Mouse (Mus musculus): ENCODE data around the gene Abtb2.

The Abtb2 gene

GRCm38 (mm10) chr2:103692810-103693209, 126.7 kb downstream of the Abtb2 start:
- DNase-seq, result no peak

GRCm38 (mm10) chr2:103694777-103695563, 128.9 kb downstream of the Abtb2 start:
- DNase-seq, result no peak

- peak; percentile 58 for DNase-seq
Observed at GRCm38 (mm10) chr2:103696177-103696576, 130.1 kb downstream of the Abtb2 start.

- DNase-seq, result no peak
Observed at GRCm38 (mm10) chr2:103700514-103700913, 134.4 kb downstream of the Abtb2 start.

- DNase-seq, result no peak
Observed at GRCm38 (mm10) chr2:103703336-103703735, 137.2 kb downstream of the Abtb2 start.

DNA sequence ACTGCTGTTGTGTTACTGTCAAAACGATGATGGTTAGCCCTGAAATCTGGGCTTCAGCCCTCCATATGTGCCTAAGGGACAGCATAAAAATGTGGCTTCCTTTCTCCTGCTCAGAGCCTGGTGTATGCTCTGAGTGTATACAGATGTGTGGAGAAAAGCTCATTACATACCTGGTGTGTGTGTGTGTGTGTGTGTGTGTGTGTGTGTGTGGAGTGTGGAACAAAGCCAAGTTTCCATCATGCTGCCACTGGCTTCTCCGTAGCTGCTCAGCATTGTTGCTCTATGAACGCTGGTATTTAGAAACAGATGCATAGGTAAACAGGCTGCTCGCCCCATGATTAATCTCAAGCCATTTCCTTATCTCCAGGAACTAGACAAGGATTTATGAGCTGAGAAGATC, 137.8 kb downstream of the Abtb2 start:
- DNase-seq, result no peak

DNA sequence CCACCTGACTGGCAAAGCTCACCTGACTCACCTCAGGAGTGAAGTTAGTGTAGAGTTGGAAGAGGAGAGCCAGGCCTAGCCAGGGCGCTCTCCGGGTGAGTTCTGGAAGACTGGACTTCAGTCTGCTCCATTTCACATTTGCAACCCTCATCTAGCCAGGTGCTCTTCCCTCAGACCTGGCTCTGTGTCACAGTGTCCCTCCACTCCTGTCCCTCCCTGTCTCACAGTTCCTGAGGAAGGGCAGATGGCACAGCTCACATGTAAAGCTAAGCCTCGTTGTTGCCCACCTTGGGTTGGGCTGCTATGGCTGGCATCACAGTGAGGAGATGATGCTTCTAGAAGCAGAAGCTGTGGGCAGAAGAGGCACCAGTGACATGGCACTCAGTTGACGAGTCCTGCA, 139.7 kb downstream of the Abtb2 start:
- DNase-seq, result no peak

DNA sequence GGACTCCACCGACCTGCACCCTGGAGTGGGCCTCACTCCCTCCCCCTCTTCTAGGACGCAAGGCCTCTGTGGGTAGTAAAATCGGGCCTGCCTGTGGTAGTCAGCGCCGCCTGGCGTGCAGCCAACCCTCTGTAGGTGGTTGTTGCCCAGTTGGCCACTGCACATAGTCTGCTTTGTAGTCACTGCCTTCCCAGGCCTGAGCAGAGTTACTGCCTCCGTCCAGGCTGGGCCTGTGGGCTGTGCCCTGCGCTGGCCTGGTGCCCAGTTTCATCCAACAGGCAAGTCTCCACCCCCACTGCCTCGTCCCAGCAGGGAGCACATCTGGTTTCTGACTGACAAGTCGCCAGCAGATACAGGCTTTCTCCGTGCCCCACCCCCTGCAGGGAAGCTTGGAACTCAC, 140.1 kb downstream of the Abtb2 start:
- DNase-seq, result peak; percentile 89

GRCm38 (mm10) chr2:103707056-103707776, 141.1 kb downstream of the Abtb2 start:
- DNase-seq, result no peak

DNA sequence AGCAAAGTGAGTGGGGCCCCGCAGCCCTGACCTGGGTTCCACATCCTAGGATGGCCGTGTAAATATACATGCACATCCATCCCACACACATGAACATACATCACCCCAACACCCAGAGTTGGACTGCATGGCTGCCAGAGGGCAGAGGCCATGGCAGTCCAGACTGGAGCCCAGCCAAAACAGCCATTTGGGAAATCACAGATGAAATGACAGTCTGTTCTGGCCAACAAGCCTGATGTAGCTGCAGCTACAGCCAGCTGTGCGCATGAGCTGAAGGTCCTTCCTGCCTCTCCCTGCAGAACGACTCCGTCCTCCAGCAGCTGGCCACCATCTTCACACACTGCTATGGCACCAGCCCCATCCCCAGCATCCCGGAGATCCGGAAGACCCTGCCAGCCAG, 144.7 kb downstream of the Abtb2 start:
- DNase-seq, result peak; percentile 14

DNA sequence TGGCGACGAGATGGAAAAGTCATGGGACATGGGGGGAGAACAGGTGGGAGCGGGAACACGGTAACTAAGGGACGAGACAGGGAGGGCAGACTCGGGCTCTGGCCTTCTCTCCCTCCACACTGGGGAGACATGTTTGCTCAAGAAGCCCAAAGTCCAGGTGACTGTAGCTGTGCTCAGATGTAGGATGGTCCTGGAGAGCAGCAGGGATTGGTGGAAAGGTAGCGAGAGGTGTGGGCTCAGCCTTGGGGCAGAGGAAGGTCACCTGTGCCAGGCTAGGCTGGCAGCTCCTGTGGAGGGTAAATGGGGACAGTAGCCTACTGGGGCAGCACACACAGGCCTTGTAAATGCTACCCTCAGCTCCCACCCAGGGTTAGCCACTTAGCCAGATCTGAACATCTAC, 147.7 kb downstream of the Abtb2 start:
- DNase-seq, result peak; percentile 41

DNA sequence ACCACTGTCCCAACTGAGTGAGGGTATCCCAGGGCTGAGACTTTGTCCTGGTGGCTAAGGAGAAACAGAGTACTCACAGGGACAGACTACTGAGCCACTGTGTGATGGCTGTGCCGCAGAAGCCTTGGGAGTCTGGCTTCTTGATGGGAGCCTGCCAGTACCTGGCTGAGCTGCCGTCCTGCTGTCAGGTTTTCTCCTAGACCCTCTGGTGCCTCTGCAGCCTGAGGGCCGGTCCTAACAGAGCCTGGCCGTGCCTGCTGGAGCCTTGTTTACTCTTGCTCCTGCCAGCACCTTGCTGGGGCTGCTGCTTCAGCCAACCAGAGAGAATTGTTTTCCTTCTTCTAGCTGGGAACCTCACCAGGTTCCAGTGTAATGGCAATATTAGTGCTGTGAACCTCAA, 148.3 kb downstream of the Abtb2 start:
- no peak for DNase-seq

DNA sequence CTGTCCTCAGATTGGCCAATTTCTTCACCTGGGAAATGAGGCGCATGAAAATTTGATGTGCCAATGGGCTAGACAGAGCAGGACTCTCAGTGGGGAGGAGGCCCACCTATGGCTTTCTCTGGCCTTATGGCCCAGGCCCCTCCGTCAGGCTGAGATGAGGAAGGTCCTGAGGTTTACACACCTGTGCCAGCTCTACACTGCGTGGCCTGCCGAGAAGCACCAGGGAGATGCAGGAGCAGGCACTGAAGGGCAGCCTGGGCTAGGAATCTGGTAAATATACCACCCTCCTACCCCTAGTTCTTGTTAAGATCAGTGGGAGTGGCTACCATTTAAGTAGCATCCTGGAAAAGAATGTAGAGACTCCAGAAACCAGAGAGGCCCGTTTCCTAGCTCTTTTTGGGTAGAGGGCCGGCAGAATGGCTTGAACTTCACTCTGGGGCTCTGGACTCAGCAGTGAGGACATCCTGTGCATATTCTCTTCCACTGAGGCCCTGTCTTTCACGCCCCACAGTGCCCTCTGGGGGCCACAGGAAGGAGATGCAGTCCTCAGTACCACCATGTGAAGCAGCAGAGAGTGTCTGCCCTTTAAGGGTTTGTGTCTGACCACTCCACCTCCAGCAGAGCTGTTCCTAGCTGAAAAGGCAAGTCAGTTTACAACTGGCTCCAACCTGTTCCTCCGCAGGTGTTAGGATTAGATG, 152.6 kb downstream of the Abtb2 start:
- peak; percentile 81 for DNase-seq

- DNase-seq, result no peak
Observed at GRCm38 (mm10) chr2:103719292-103719646, 153.2 kb downstream of the Abtb2 start.

- DNase-seq, result no peak
Observed at GRCm38 (mm10) chr2:103724521-103724920, 158.4 kb downstream of the Abtb2 start.

GRCm38 (mm10) chr2:103728027-103728540, 162.0 kb downstream of the Abtb2 start:
- DNase-seq, result no peak

DNA sequence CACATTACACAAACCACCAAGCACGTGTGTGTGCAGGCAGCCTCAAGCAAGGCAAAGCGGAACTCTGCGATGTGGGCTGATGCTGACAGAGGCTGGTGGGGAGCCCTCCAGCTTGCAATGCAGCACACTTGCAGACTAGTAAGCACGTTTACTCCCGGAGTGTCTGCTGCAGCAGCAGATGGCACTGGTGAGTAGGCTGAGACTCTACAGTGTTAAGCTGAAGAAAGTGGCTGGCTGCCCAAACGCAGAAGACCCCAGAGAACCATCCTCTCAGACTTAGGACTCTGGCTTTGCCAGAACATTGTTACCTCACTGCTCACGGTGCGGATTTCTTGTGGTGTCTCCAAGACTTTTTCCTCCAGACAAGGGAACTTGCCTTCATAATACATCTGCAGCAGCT, 164.9 kb downstream of the Abtb2 start:
- DNase-seq, result no peak

DNA sequence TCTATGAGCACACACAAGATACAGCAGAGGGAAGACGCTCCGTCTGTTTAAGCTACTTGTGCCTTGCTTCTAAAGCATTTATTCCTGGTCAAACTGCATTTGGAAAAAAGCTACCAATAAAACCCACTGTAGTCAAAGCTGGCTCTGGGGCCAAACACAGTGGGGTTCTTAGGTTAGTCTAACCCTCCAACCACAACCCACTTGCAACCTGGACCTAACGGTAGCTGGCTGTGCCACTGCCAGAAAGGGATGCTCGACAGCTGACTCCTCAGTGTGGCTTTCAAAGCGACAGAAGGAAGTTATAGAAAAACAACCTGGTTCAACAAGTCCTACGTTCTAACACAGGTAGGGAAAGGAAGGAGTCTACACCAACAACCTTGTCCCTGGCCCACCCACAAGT, 165.3 kb downstream of the Abtb2 start:
- DNase-seq, result no peak

GRCm38 (mm10) chr2:103742821-103743220, 176.7 kb downstream of the Abtb2 start:
- DNase-seq, result no peak

- DNase-seq, result peak; percentile 26
Observed at GRCm38 (mm10) chr2:103743536-103743935, 177.4 kb downstream of the Abtb2 start.

- peak; percentile 60 for DNase-seq
Observed at GRCm38 (mm10) chr2:103743988-103744387, 177.9 kb downstream of the Abtb2 start.

GRCm38 (mm10) chr2:103745481-103745880, 179.4 kb downstream of the Abtb2 start:
- DNase-seq, result peak; percentile 12

DNA sequence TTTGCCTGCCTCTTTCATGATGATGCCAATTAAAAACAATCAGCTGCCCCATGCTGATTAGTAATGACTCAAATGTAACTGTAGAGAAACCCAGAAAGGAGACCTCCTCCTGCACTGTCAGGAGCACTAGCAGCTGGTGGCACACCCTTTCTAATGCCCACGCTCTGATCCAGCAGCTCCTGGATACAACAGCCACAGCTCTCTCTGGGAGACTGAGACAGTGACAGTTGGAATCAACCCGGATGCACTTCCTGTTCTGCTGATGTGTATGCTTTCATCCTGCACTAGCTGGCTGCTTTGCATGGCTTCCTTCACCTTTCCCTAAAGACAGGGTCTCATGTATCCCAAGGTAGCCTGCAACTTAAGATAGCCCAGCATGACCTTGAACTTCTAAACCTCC, 180.0 kb downstream of the Abtb2 start:
- DNase-seq, result no peak

GRCm38 (mm10) chr2:103746761-103747160, 180.7 kb downstream of the Abtb2 start:
- DNase-seq, result no peak
